Mouse (Mus musculus): ENCODE results near the gene Hbb-bh2. TPM values are rescaled to one million over a fixed set of nuclear protein-coding genes. Genes with fewer than 3 reads are reported as not detected.
"Not testable (repeated sequence)": the region's sequence is repeated elsewhere in the genome, so short reads cannot be mapped to it uniquely, and the experiment has no call there.

The Hbb-bh2 gene
- polyA plus RNA-seq, 1 experiment = not detected

GRCm38 (mm10) chr7:103825536-103826254, 14.6 kb downstream of the Hbb-bh2 start:
- WGBS = 87% methylated on average over 3 of the region's 3 CpGs
- H3K4me3 ChIP-seq (replicated peaks; ENCODE audit: control insufficient read depth, low read depth, low read length) = no peak overlapping the region
- H3K4me1 ChIP-seq (ENCODE audit: control insufficient read depth, insufficient read depth, low read length) = no peaks in the 10 kb centered on the region; the same call in none of the 2 replicates
- no peak for TF ChIP-seq CTCF (IDR thresholded peaks at IDR 0.05; ENCODE audit: control insufficient read depth, insufficient read depth, low read length)
- no peak for TF ChIP-seq POLR2A (IDR thresholded peaks at IDR 0.05; ENCODE audit: borderline replicate concordance, control insufficient read depth, low read depth, low read length)
- no peak overlapping the region for H3K27ac ChIP-seq (ENCODE audit: control insufficient read depth, insufficient read depth, low read depth, low read length, poor library complexity)

- WGBS = 63% methylated on average over 2 of the region's 2 CpGs
- H3K27ac ChIP-seq (ENCODE audit: control insufficient read depth, insufficient read depth, low read depth, low read length, poor library complexity) = peak overlapping the region; percentile 48; the same call in 1 of the 2 replicates
Measured at GRCm38 (mm10) chr7:103824597-103824996, 15.7 kb downstream of the Hbb-bh2 start.

GRCm38 (mm10) chr7:103815085-103815484, 25.2 kb downstream of the Hbb-bh2 start:
- not testable (repeated sequence) for H3K4me3 ChIP-seq (replicated peaks; ENCODE audit: control insufficient read depth, low read depth, low read length); H3K27ac ChIP-seq (ENCODE audit: control insufficient read depth, insufficient read depth, low read depth, low read length, poor library complexity); H3K4me1 ChIP-seq (ENCODE audit: control insufficient read depth, insufficient read depth, low read length)
- WGBS = 38% methylated on average over 1 of the region's 2 CpGs

More at GRCm38 (mm10) chr7:103824597-103824996, 15.7 kb downstream of the Hbb-bh2 start:
- H3K4me3 ChIP-seq (replicated peaks; ENCODE audit: control insufficient read depth, low read depth, low read length) = no peak overlapping the region
- H3K4me1 ChIP-seq (ENCODE audit: control insufficient read depth, insufficient read depth, low read length) = no peaks in the 10 kb centered on the region; the same call in none of the 2 replicates
- TF ChIP-seq CTCF (IDR thresholded peaks at IDR 0.05; ENCODE audit: control insufficient read depth, insufficient read depth, low read length) = no peak
- no peak for TF ChIP-seq POLR2A (IDR thresholded peaks at IDR 0.05; ENCODE audit: borderline replicate concordance, control insufficient read depth, low read depth, low read length)

- Histone ChIP-seq H3K27ac (ENCODE audit: control insufficient read depth, insufficient read depth, low read depth, low read length, poor library complexity) (peak within 1 kb of the TSS; percentile 91), H3K4me3 (replicated peaks; ENCODE audit: control insufficient read depth, low read depth, low read length) (peak within 1 kb of the TSS; percentile 65), H3K4me1 (ENCODE audit: control insufficient read depth, insufficient read depth, low read length) (no peaks in the 10 kb centered on the region; the same call in 1 of the 2 replicates)
- TF ChIP-seq CTCF (IDR thresholded peaks at IDR 0.05; ENCODE audit: control insufficient read depth, insufficient read depth, low read length) = no peak
- peak; percentile 63; the same call in 1 of the 2 replicates for TF ChIP-seq POLR2A (IDR thresholded peaks at IDR 0.05; ENCODE audit: borderline replicate concordance, control insufficient read depth, low read depth, low read length)
- 59% methylated on average over 3 of the region's 3 CpGs for WGBS
Measured at GRCm38 (mm10) chr7:103813766-103814165, 26.6 kb downstream of the Hbb-bh2 start, which contains the start of gene Hbb-bt. Hbb-bt (minus strand) TSS chr7:103813996.

GRCm38 (mm10) chr7:103813152-103813551, 27.2 kb downstream of the Hbb-bh2 start:
- not testable (repeated sequence) for H3K4me1 ChIP-seq (ENCODE audit: control insufficient read depth, insufficient read depth, low read length); H3K4me3 ChIP-seq (replicated peaks; ENCODE audit: control insufficient read depth, low read depth, low read length); H3K27ac ChIP-seq (ENCODE audit: control insufficient read depth, insufficient read depth, low read depth, low read length, poor library complexity)
- no CpG with 5 or more reads among the region's 3 CpGs for WGBS

GRCm38 (mm10) chr7:103812174-103812573, 28.1 kb downstream of the Hbb-bh2 start:
- TF ChIP-seq CTCF (IDR thresholded peaks at IDR 0.05; ENCODE audit: control insufficient read depth, insufficient read depth, low read length) = no peak
- TF ChIP-seq POLR2A (IDR thresholded peaks at IDR 0.05; ENCODE audit: borderline replicate concordance, control insufficient read depth, low read depth, low read length) = no peak
- Histone ChIP-seq H3K4me1 (ENCODE audit: control insufficient read depth, insufficient read depth, low read length) (no peaks in the 10 kb centered on the region; the same call in 1 of the 2 replicates), H3K27ac (ENCODE audit: control insufficient read depth, insufficient read depth, low read depth, low read length, poor library complexity) (peak overlapping the region; percentile 94), H3K4me3 (replicated peaks; ENCODE audit: control insufficient read depth, low read depth, low read length) (peak overlapping the region; percentile 65)
- 0% methylated on average over 1 of the region's 1 CpGs for WGBS

- Histone ChIP-seq H3K4me1 (ENCODE audit: control insufficient read depth, insufficient read depth, low read length) (no peaks in the 10 kb centered on the region; the same call in 1 of the 2 replicates), H3K27ac (ENCODE audit: control insufficient read depth, insufficient read depth, low read depth, low read length, poor library complexity) (no peak overlapping the region), H3K4me3 (replicated peaks; ENCODE audit: control insufficient read depth, low read depth, low read length) (peak overlapping the region; percentile 34)
- TF ChIP-seq POLR2A (IDR thresholded peaks at IDR 0.05; ENCODE audit: borderline replicate concordance, control insufficient read depth, low read depth, low read length) (no peak), CTCF (IDR thresholded peaks at IDR 0.05; ENCODE audit: control insufficient read depth, insufficient read depth, low read length) (no peak)
- WGBS = 64% methylated on average over 1 of the region's 1 CpGs
Measured at GRCm38 (mm10) chr7:103811223-103811845, 29.0 kb downstream of the Hbb-bh2 start.

- no peak for TF ChIP-seq CTCF (IDR thresholded peaks at IDR 0.05; ENCODE audit: control insufficient read depth, insufficient read depth, low read length)
- TF ChIP-seq POLR2A (IDR thresholded peaks at IDR 0.05; ENCODE audit: borderline replicate concordance, control insufficient read depth, low read depth, low read length) = no peak
- Histone ChIP-seq H3K4me1 (ENCODE audit: control insufficient read depth, insufficient read depth, low read length) (no peaks in the 10 kb centered on the region; the same call in 1 of the 2 replicates), H3K4me3 (replicated peaks; ENCODE audit: control insufficient read depth, low read depth, low read length) (no peak overlapping the region), H3K27ac (ENCODE audit: control insufficient read depth, insufficient read depth, low read depth, low read length, poor library complexity) (no peak overlapping the region)
- 62% methylated on average over 3 of the region's 3 CpGs for WGBS
Measured at GRCm38 (mm10) chr7:103810746-103811145, 29.6 kb downstream of the Hbb-bh2 start.
